Mouse (Mus musculus): ENCODE data around the gene Hoxc11. TPM values are rescaled to one million over a fixed set of nuclear protein-coding genes. Genes with fewer than 3 reads are reported as not detected.

Gene Hoxc11
- polyA plus RNA-seq, 2 experiments, result not detected

DNA sequence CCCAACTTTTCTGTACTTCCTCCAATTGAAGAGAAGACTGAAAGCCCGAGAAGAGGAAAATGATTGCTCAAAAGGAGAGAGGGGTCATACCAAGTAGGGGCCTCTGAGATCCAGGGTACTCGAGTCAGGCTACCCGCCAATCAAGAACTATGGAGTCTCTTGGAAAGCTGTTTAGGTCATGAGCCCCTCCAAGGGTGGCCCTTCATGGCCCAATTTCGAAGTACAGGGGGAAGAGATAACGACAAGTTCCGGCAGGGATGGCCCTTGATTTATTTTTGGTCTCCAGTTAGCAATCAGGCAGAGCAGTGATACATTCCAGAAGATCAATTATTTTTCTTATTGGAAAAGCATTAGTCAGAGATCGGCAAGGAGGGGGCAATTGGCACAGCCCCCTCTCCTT, 37.6 kb downstream of the Hoxc11 start:
- ATAC-seq (ENCODE audit: insufficient read depth) (no peak), DNase-seq (ENCODE audit: low read depth in 3 of 3, low spot score in 3 of 3) (no peak)
- 7% methylated on average over 7 of the region's 7 CpGs for WGBS (ENCODE audit: insufficient replicate concordance)
- Histone ChIP-seq H3K9me3 (ENCODE audit: control insufficient read depth, low read length) (no peaks in the 10 kb centered on the region), H3K9ac (replicated peaks) (no peak overlapping the region), H3K27me3 (ENCODE audit: control insufficient read depth, insufficient read depth, low read length) (peaks cover 95% of the 10 kb centered on the region), H3K27ac (no peak overlapping the region), H3K4me1 (replicated peaks; ENCODE audit: control insufficient read depth in 2 of 2, insufficient read depth in 2 of 2, low read length in 1 of 2) (no peaks in the 10 kb centered on the region), H3K4me2 (ENCODE audit: low read depth) (no peak overlapping the region), H3K4me3 (ENCODE audit: insufficient read depth in 1 of 2, low read depth in 2 of 2, low read length in 2 of 2) (no peak overlapping the region), H3K36me3 (replicated peaks; ENCODE audit: control insufficient read depth, insufficient read depth, low read depth) (no peaks in the 10 kb centered on the region)
- TF ChIP-seq CTCF (IDR thresholded peaks at IDR 0.05; ENCODE audit: low read depth), result no peak
- no peak for TF ChIP-seq EP300 (IDR thresholded peaks at IDR 0.05; ENCODE audit: low read depth)

DNA sequence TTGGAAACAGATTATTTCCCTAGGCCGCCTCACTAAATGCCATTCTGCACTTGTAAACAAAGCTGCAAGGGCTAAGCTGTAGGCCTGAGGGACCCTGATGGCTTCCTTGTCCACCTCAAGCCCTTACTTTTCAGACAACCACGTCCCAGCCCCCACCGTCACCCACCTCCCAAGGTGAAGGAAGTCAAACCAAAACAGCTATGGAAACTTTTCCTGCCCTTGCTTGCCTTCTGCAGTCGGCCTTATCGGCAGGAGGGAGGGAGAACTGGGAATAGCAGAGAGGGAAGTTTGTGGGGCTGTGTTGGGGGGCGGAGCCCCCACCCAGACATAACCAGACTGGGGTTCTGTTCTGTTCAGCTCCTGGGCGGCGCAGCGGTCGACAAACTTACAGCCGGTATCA, 38.0 kb downstream of the Hoxc11 start:
- ATAC-seq (ENCODE audit: insufficient read depth) (no peak), DNase-seq (ENCODE audit: low read depth in 3 of 3, low spot score in 3 of 3) (no peak)
- Histone ChIP-seq H3K27me3 (ENCODE audit: control insufficient read depth, insufficient read depth, low read length) (peaks cover 95% of the 10 kb centered on the region), H3K9ac (replicated peaks) (no peak overlapping the region), H3K27ac (no peak overlapping the region), H3K9me3 (ENCODE audit: control insufficient read depth, low read length) (no peaks in the 10 kb centered on the region), H3K4me3 (ENCODE audit: insufficient read depth in 1 of 2, low read depth in 2 of 2, low read length in 2 of 2) (no peak overlapping the region), H3K36me3 (replicated peaks; ENCODE audit: control insufficient read depth, insufficient read depth, low read depth) (no peaks in the 10 kb centered on the region), H3K4me2 (ENCODE audit: low read depth) (no peak overlapping the region), H3K4me1 (replicated peaks; ENCODE audit: control insufficient read depth in 2 of 2, insufficient read depth in 2 of 2, low read length in 1 of 2) (no peaks in the 10 kb centered on the region)
- WGBS (ENCODE audit: insufficient replicate concordance), result 1% methylated on average over 11 of the region's 11 CpGs
- TF ChIP-seq EP300 (IDR thresholded peaks at IDR 0.05; ENCODE audit: low read depth) (no peak), CTCF (IDR thresholded peaks at IDR 0.05; ENCODE audit: low read depth) (no peak)

GRCm38 (mm10) chr15:102992863-102993262, 38.6 kb downstream of the Hoxc11 start:
- no peak overlapping the region for H3K9ac ChIP-seq (replicated peaks)
- WGBS (ENCODE audit: insufficient replicate concordance), result 5% methylated on average over 3 of the region's 3 CpGs
- no peaks in the 10 kb centered on the region for H3K4me1 ChIP-seq (replicated peaks; ENCODE audit: control insufficient read depth in 2 of 2, insufficient read depth in 2 of 2, low read length in 1 of 2)
- DNase-seq (ENCODE audit: low read depth in 3 of 3, low spot score in 3 of 3) (no peak), ATAC-seq (ENCODE audit: insufficient read depth) (no peak)
- H3K36me3 ChIP-seq (replicated peaks; ENCODE audit: control insufficient read depth, insufficient read depth, low read depth), result no peaks in the 10 kb centered on the region
- H3K27me3 ChIP-seq (ENCODE audit: control insufficient read depth, insufficient read depth, low read length), result peaks cover 95% of the 10 kb centered on the region
- H3K9me3 ChIP-seq (ENCODE audit: control insufficient read depth, low read length), result no peaks in the 10 kb centered on the region
- H3K4me3 ChIP-seq (ENCODE audit: insufficient read depth in 1 of 2, low read depth in 2 of 2, low read length in 2 of 2), result no peak overlapping the region
- H3K4me2 ChIP-seq (ENCODE audit: low read depth), result no peak overlapping the region
- H3K27ac ChIP-seq, result no peak overlapping the region
- TF ChIP-seq EP300 (IDR thresholded peaks at IDR 0.05; ENCODE audit: low read depth), result no peak
- TF ChIP-seq CTCF (IDR thresholded peaks at IDR 0.05; ENCODE audit: low read depth), result no peak

- peaks cover 96% of the 10 kb centered on the region for H3K27me3 ChIP-seq (ENCODE audit: control insufficient read depth, insufficient read depth, low read length)
- 4% methylated on average over 9 of the region's 9 CpGs for WGBS (ENCODE audit: insufficient replicate concordance)
- H3K4me2 ChIP-seq (ENCODE audit: low read depth), result no peak overlapping the region
- H3K36me3 ChIP-seq (replicated peaks; ENCODE audit: control insufficient read depth, insufficient read depth, low read depth), result no peaks in the 10 kb centered on the region
- no peaks in the 10 kb centered on the region for H3K9me3 ChIP-seq (ENCODE audit: control insufficient read depth, low read length)
- no peak overlapping the region for H3K9ac ChIP-seq (replicated peaks)
- no peaks in the 10 kb centered on the region for H3K4me1 ChIP-seq (replicated peaks; ENCODE audit: control insufficient read depth in 2 of 2, insufficient read depth in 2 of 2, low read length in 1 of 2)
- no peak overlapping the region for H3K4me3 ChIP-seq (ENCODE audit: insufficient read depth in 1 of 2, low read depth in 2 of 2, low read length in 2 of 2)
- no peak for DNase-seq (ENCODE audit: low read depth in 3 of 3, low spot score in 3 of 3)
- H3K27ac ChIP-seq, result no peak overlapping the region
- no peak for TF ChIP-seq EP300 (IDR thresholded peaks at IDR 0.05; ENCODE audit: low read depth)
- ATAC-seq (ENCODE audit: insufficient read depth), result no peak
Observed at GRCm38 (mm10) chr15:102996548-102996947, 42.3 kb downstream of the Hoxc11 start.

- TF ChIP-seq CTCF (IDR thresholded peaks at IDR 0.05; ENCODE audit: low read depth), result no peak
- no peak for TF ChIP-seq EP300 (IDR thresholded peaks at IDR 0.05; ENCODE audit: low read depth)
- Histone ChIP-seq H3K9ac (replicated peaks) (no peak overlapping the region), H3K9me3 (ENCODE audit: control insufficient read depth, low read length) (no peaks in the 10 kb centered on the region), H3K4me3 (ENCODE audit: insufficient read depth in 1 of 2, low read depth in 2 of 2, low read length in 2 of 2) (no peak overlapping the region), H3K4me2 (ENCODE audit: low read depth) (no peak overlapping the region), H3K4me1 (replicated peaks; ENCODE audit: control insufficient read depth in 2 of 2, insufficient read depth in 2 of 2, low read length in 1 of 2) (no peaks in the 10 kb centered on the region), H3K27ac (no peak overlapping the region), H3K36me3 (replicated peaks; ENCODE audit: control insufficient read depth, insufficient read depth, low read depth) (no peaks in the 10 kb centered on the region), H3K27me3 (ENCODE audit: control insufficient read depth, insufficient read depth, low read length) (peaks cover 96% of the 10 kb centered on the region)
- WGBS (ENCODE audit: insufficient replicate concordance), result 2% methylated on average over 3 of the region's 3 CpGs
- DNase-seq (ENCODE audit: low read depth in 3 of 3, low spot score in 3 of 3) (no peak), ATAC-seq (ENCODE audit: insufficient read depth) (no peak)
Observed at GRCm38 (mm10) chr15:102997431-102997830, 43.2 kb downstream of the Hoxc11 start.
